Mouse (Mus musculus): ENCODE data around the gene Rft1.
A peak's percentile ranks its signal among the peaks of the same experiment; 100 is the strongest.

Rft1 gene

GRCm38 (mm10) chr14:30722406-30722805, 68.2 kb downstream of the Rft1 start:
- DNase-seq (ENCODE audit: low spot score in 2 of 2): peak in 1 of 2 experiments; percentile 13

GRCm38 (mm10) chr14:30731896-30732295, 77.7 kb downstream of the Rft1 start:
- no peak for DNase-seq (ENCODE audit: low spot score in 2 of 2)

DNA sequence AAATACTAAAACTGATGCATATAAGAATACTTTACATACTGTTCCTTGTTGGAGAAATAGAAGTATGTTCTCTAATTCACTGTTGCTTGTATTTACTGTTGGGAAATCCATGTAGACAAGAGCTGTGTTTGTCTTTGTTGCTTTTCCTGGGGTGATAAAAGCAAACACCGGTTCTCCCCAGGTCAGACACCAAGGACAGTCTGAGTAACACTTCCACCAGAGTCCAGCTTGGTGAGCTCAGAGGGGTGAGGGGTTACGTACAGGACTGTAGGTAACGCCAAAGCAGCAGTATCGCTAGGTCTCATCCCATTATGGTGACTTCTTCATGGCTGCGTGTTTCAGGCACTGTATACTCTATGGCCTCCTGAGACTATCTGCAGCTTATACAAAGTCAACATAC, 80.5 kb downstream of the Rft1 start:
- no peak for DNase-seq (ENCODE audit: low spot score in 2 of 2)

- no peak for DNase-seq (ENCODE audit: low spot score in 2 of 2)
Measured at GRCm38 (mm10) chr14:30735810-30736209, 81.7 kb downstream of the Rft1 start.

DNA sequence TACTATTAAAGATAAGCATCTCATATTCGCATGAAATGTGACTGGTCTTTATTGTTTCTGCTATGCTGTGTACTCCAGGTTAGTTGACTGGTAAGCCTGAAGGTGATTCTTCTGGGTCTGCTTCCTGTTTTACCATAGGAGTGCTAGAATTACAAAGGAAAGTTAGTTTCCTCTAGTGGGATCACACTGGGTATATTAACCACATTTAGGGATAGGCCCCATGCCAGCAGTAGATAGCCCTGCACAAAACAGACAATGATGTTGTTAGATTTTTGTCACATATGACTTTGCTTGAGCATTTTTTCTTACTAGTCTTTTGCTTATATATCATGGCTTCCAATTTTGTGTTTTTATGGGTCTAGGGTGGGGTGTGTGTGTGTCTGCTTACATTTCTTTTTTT, 82.3 kb downstream of the Rft1 start:
- DNase-seq (ENCODE audit: low spot score in 2 of 2): no peak
